Mouse (Mus musculus) embryo, embryonic 10 days (tissue): ENCODE measurements around the gene Dock2.

Source experiments
- DNase-seq: peaks from one replicate; pipeline ENCODE4 v3.0.0-alpha.2; 2015; ENCODE audit warnings: low spot score

Dock2 gene

GRCm38 (mm10) chr11:34343742-34344307 is 439.9 kb downstream of the Dock2 start:
- no peak for DNase-seq

GRCm38 (mm10) chr11:34339693-34340092 is 444.0 kb downstream of the Dock2 start:
- DNase-seq = no peak

- DNase-seq = no peak
These were observed 445.8 kb downstream of the Dock2 start for GRCm38 (mm10) chr11:34337907-34338306.

- DNase-seq = no peak
These were observed 451.2 kb downstream of the Dock2 start for GRCm38 (mm10) chr11:34332344-34333031.

- DNase-seq = no peak
These were observed 460.0 kb downstream of the Dock2 start for GRCm38 (mm10) chr11:34323664-34324063.

- DNase-seq = no peak
These were observed 464.4 kb downstream of the Dock2 start for GRCm38 (mm10) chr11:34319282-34319681.

GRCm38 (mm10) chr11:34317001-34317400 is 466.7 kb downstream of the Dock2 start:
- DNase-seq = no peak

- no peak for DNase-seq
These were observed 467.5 kb downstream of the Dock2 start for GRCm38 (mm10) chr11:34316176-34316575.

GRCm38 (mm10) chr11:34315383-34315782 is 468.3 kb downstream of the Dock2 start:
- no peak for DNase-seq

GRCm38 (mm10) chr11:34314534-34315379 is 468.9 kb downstream of the Dock2 start, which contains the start of gene Fam196b:
TSS of gene Fam196b (plus strand) at chr11:34314822.
- peak; percentile 55 for DNase-seq

GRCm38 (mm10) chr11:34312208-34312607 is 471.5 kb downstream of the Dock2 start:
- no peak for DNase-seq

- no peak for DNase-seq
These were observed 472.0 kb downstream of the Dock2 start for GRCm38 (mm10) chr11:34311717-34312116.

GRCm38 (mm10) chr11:34309360-34309759 is 474.3 kb downstream of the Dock2 start:
- DNase-seq = no peak

GRCm38 (mm10) chr11:34308731-34309130 is 475.0 kb downstream of the Dock2 start:
- no peak for DNase-seq

- DNase-seq = no peak
These were observed 477.5 kb downstream of the Dock2 start for GRCm38 (mm10) chr11:34306231-34306630.

GRCm38 (mm10) chr11:34300064-34300463 is 483.6 kb downstream of the Dock2 start:
- DNase-seq = no peak

GRCm38 (mm10) chr11:34299550-34299949 is 484.1 kb downstream of the Dock2 start:
- no peak for DNase-seq

- DNase-seq = no peak
These were observed 485.9 kb downstream of the Dock2 start for GRCm38 (mm10) chr11:34297698-34298378.

GRCm38 (mm10) chr11:34291304-34291703 is 492.4 kb downstream of the Dock2 start:
- DNase-seq = no peak

GRCm38 (mm10) chr11:34290708-34291107 is 493.0 kb downstream of the Dock2 start:
- peak; percentile 11 for DNase-seq

GRCm38 (mm10) chr11:34290265-34290664 is 493.4 kb downstream of the Dock2 start:
- peak; percentile 9 for DNase-seq

GRCm38 (mm10) chr11:34284124-34284808 is 499.4 kb downstream of the Dock2 start:
- DNase-seq = peak; percentile 64
